Mouse (Mus musculus) CD4-positive, CD25-positive, alpha-beta regulatory T cell, adult 4 months (primary cell): ENCODE results near the gene Lcp1. TPM values are rescaled to one million over a fixed set of nuclear protein-coding genes. Genes with fewer than 3 reads are reported as not detected.
A peak's percentile ranks its signal among the peaks of the same experiment; 100 is the strongest.

Source experiments
- ATAC-seq: one replicate; pipeline ENCODE4 v1.8.0; 2017
- polyA plus RNA-seq, 2 experiments: library from polyadenylated mRNA; unstranded; fragments of 100-300 nt; shearing (Covaris generic); gene quantifications; one replicate each; pipeline ENCODE4 v1.2.1; 2017

The Lcp1 gene
- polyA plus RNA-seq, 2 experiments from 2014 or later: 1,290 to 1,712 TPM

- no peak for ATAC-seq
Measured at GRCm38 (mm10) chr14:75177400-75177799, 46.5 kb downstream of the Lcp1 start.

- peak; percentile 29 for ATAC-seq
Measured at GRCm38 (mm10) chr14:75178384-75178793, 47.5 kb downstream of the Lcp1 start.

GRCm38 (mm10) chr14:75178801-75179211 lies 47.9 kb downstream of the Lcp1 start:
- ATAC-seq: peak; percentile 0

- ATAC-seq: peak; percentile 64
Measured at GRCm38 (mm10) chr14:75179255-75179963, 48.5 kb downstream of the Lcp1 start.

GRCm38 (mm10) chr14:75180551-75180978 lies 49.7 kb downstream of the Lcp1 start:
- no peak for ATAC-seq

GRCm38 (mm10) chr14:75181062-75181935 lies 50.4 kb downstream of the Lcp1 start:
- no peak for ATAC-seq

GRCm38 (mm10) chr14:75182378-75182777 lies 51.5 kb downstream of the Lcp1 start:
- no peak for ATAC-seq

- ATAC-seq: no peak
Measured at GRCm38 (mm10) chr14:75182831-75183230, 51.9 kb downstream of the Lcp1 start.

- ATAC-seq: no peak
Measured at GRCm38 (mm10) chr14:75184069-75184790, 53.3 kb downstream of the Lcp1 start.

GRCm38 (mm10) chr14:75185796-75186594 lies 55.1 kb downstream of the Lcp1 start:
- ATAC-seq: peak; percentile 44

- ATAC-seq: peak; percentile 18
Measured at GRCm38 (mm10) chr14:75186858-75187415, 56.0 kb downstream of the Lcp1 start.

- ATAC-seq: peak; percentile 13
Measured at GRCm38 (mm10) chr14:75188521-75188920, 57.6 kb downstream of the Lcp1 start.

GRCm38 (mm10) chr14:75189031-75189430 lies 58.1 kb downstream of the Lcp1 start:
- ATAC-seq: no peak

GRCm38 (mm10) chr14:75190683-75191082 lies 59.8 kb downstream of the Lcp1 start:
- peak; percentile 18 for ATAC-seq

- ATAC-seq: no peak
Measured at GRCm38 (mm10) chr14:75192427-75192826, 61.5 kb downstream of the Lcp1 start.

GRCm38 (mm10) chr14:75192858-75193257 lies 62.0 kb downstream of the Lcp1 start:
- peak; percentile 6 for ATAC-seq

- ATAC-seq: no peak
Measured at GRCm38 (mm10) chr14:75195530-75195929, 64.6 kb downstream of the Lcp1 start.

- ATAC-seq: peak; percentile 58
Measured at GRCm38 (mm10) chr14:75197027-75197426, 66.1 kb downstream of the Lcp1 start.

GRCm38 (mm10) chr14:75197660-75198059 lies 66.8 kb downstream of the Lcp1 start:
- ATAC-seq: peak; percentile 37

GRCm38 (mm10) chr14:75205363-75206051 lies 74.6 kb downstream of the Lcp1 start:
- no peak for ATAC-seq

- no peak for ATAC-seq
Measured at GRCm38 (mm10) chr14:75206307-75206706, 75.4 kb downstream of the Lcp1 start.
